Mouse (Mus musculus) spleen, adult 2 months (tissue): Measurements from ENCODE around the gene Galnt14.

Experiments
- CTCF ChIP-seq: fragments of 200-500 bp; IDR thresholded peaks from 2 replicates; pipeline ENCODE4 v1.5.1; 2011; ENCODE audit warnings: mild to moderate bottlenecking, inconsistent platforms; ENCODE audit not compliant: insufficient read depth, insufficient read length, insufficient replicate concordance; ENCODE audit errors: extremely low read depth
- POLR2A ChIP-seq: fragments of 200-500 bp; IDR thresholded peaks from 2 replicates; pipeline ENCODE4 v1.6.1; 2011; ENCODE audit warnings: low read depth, low read length, inconsistent platforms

GRCm38 (mm10) chr17:73708451-73708850 is 1.8 kb downstream of the Galnt14 start:
- TF ChIP-seq POLR2A (no peak), CTCF (no peak)
